Mouse (Mus musculus) thymus, postnatal 25 days (tissue): ENCODE results near the gene Ntng1.
"Not testable (repeated sequence)": the region's sequence is repeated elsewhere in the genome, so short reads cannot be mapped to it uniquely, and the experiment has no call there.

Source experiments
- DNase-seq: peaks from one replicate; pipeline ENCODE4 v3.0.0; 2022

The Ntng1 gene

DNA sequence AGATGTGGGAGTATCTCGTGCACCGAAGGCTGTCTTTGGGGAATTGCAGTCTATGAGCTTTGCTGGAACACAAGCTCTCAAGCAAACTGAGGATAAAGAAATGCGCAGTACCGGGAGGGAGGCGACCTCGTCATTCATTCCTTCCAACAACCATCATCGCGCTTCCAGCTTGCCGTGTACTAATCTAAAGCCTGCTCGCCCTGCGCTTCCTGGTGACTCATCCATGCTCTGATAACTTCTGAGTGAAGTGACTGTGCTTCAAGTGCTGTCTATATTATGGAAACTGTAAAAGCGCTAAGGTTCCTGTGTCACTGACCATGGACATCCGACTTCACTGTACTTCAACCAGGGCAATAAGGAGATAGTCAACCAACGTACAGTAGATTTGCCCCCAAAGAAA lies 371.7 kb downstream of the Ntng1 start:
- DNase-seq = no peak

- no peak for DNase-seq
These were observed 376.9 kb downstream of the Ntng1 start for GRCm38 (mm10) chr3:109766939-109767338.

- no peak for DNase-seq
These were observed 378.2 kb downstream of the Ntng1 start for GRCm38 (mm10) chr3:109765608-109766007.

GRCm38 (mm10) chr3:109765141-109765540 lies 378.7 kb downstream of the Ntng1 start:
- DNase-seq = no peak

- DNase-seq = no peak
These were observed 387.4 kb downstream of the Ntng1 start for GRCm38 (mm10) chr3:109756426-109756825.

DNA sequence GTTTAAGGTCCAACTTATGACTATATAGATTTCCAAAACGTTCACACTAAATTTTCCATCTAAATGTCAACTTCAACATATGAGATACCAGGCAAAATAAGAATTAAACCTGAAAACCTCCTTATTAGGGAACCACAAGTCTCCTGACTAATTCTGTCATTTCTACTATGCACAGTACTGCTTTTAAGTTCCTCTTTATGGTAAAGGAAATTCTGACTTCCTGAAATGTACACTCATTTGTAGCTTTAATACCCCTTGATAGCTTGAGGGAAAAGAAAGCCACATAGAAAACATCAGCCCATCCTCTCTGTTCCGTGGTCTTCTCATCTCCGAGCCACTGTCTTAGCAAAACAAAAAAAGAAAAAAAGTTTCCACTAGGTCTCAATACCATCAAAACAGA lies 396.2 kb downstream of the Ntng1 start:
- DNase-seq = not testable (repeated sequence)

GRCm38 (mm10) chr3:109740466-109741102 lies 403.2 kb downstream of the Ntng1 start:
- DNase-seq = no peak

DNA sequence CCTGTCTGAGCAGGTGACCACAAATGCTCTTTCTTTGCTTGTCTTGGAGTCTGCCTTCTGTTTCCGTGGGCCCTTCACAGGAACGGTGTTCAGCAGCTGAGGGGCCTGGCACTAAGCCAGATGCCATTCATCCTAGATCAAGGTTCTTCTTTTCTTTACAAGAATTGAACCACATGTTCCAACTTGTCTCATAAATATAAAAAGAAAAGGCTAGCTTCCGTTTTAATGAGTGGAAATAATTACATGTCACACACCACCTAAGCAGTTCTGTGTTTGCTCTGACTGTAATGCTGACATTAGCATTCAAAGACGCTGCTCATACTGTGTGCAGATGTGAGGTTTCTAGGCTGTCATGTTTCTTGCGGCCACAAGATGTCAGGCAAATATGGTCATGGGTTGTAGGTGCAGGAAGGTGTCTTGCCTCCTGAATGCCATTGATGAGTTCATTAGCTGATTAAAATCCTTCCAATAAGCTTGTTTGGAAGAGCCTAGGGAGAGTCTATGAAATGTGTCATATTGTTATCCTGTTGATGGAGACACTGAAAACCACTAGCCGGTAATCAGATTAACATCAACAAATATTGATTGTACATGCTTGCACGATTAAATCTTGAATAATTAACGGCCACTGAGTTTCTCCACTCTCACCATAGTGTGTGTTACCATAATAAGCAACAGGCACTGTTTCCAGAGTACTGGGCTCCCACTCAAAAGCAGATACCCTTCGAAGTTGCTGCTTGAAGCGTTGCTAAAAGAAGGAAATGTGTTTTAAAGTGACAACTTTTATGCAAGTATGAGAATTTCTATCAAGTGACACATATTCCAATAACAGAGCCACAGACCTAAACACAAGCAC lies 411.3 kb downstream of the Ntng1 start:
- DNase-seq = no peak

- DNase-seq = no peak
These were observed 412.1 kb downstream of the Ntng1 start for GRCm38 (mm10) chr3:109731592-109732230.
